Mouse (Mus musculus) forebrain, embryonic 15.5 days (tissue): ENCODE measurements around the gene Rps6kb2. TPM values are rescaled to one million over a fixed set of nuclear protein-coding genes. Genes with fewer than 3 reads are reported as not detected.
A peak's percentile ranks its signal among the peaks of the same experiment; 100 is the strongest.

ENCODE experiments used
- ATAC-seq: fragments of 200-750 bp; cut with Nextera tagmentation; replicated peaks from 2 replicates; pipeline ENCODE4 v1.8.0; 2017; ENCODE audit warnings: mild to moderate bottlenecking, moderate TSS enrichment, moderate library complexity
- H3K27ac ChIP-seq: fragments of 300-500 bp; sonication (generic); replicated peaks from 2 replicates; pipeline ENCODE4 v1.5.1; 2015; ENCODE audit warnings: mild to moderate bottlenecking, inconsistent platforms
- H3K27me3 ChIP-seq: fragments of 300-500 bp; sonication (generic); 2 replicates; pipeline ENCODE4 v1.6.1; 2015; ENCODE audit warnings: inconsistent platforms
- H3K36me3 ChIP-seq: fragments of 300-500 bp; sonication (generic); 2 replicates; pipeline ENCODE4 v1.6.1; 2015; ENCODE audit warnings: mild to moderate bottlenecking, inconsistent platforms
- H3K4me1 ChIP-seq: fragments of 300-500 bp; sonication (generic); 2 replicates; pipeline ENCODE4 v1.6.1; 2015; ENCODE audit warnings: inconsistent platforms
- H3K4me2 ChIP-seq: fragments of 300-500 bp; sonication (generic); replicated peaks from 2 replicates; pipeline ENCODE4 v1.6.1; 2015; ENCODE audit warnings: mild to moderate bottlenecking, inconsistent platforms
- H3K4me3 ChIP-seq: fragments of 300-500 bp; sonication (generic); 2 replicates; pipeline ENCODE4 v1.5.1; 2015; ENCODE audit warnings: mild to moderate bottlenecking, inconsistent platforms
- H3K9ac ChIP-seq: fragments of 300-500 bp; sonication (generic); replicated peaks from 2 replicates; pipeline ENCODE4 v1.6.1; 2015; ENCODE audit warnings: mild to moderate bottlenecking, inconsistent platforms
- H3K9me3 ChIP-seq: fragments of 300-500 bp; sonication (generic); 2 replicates; pipeline ENCODE4 v1.6.1; 2016; ENCODE audit warnings: inconsistent platforms
- WGBS: fragments of 180-500 bp; shearing (Covaris S2); methylation state at CpG from one replicate; pipeline ENCODE4 v1.1.7; 2015; ENCODE audit warnings: mixed read lengths; 5-methylcytosine and 5-hydroxymethylcytosine counted together
- polyA plus RNA-seq: library from polyadenylated mRNA; unstranded; fragments of >200 nt; fragmentation: Nextera tagmentation; extraction: Ambion mirVana; gene quantifications from 2 replicates; pipeline ENCODE4 v1.2.1, GENCODE M21; 2015

Rps6kb2 gene
- polyA plus RNA-seq, 1 experiment from 2014 or later: 54.1 TPM

DNA sequence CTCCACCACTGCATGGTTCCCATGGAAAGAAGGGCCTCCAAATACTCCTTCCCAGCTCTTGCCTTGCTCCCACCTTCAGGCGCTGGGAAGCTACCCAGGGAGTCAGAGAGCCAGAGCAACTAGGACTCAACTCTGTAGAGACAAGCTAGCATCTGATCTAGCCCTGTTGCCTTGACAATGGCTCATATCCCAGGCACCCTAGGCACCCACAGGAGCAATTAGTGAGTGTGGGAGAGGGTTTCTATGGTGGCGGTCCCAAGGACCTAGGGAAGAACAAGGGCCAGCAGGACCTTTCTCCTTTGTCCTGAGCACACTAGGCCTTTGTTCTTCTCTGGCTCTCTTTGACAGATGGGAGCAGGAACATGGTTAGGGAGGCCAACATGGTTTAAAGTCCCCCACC is 20.5 kb upstream of the Rps6kb2 start:
- no peak overlapping the region for H3K4me3 ChIP-seq
- H3K9me3 ChIP-seq: no peaks in the 10 kb centered on the region
- no peak overlapping the region for H3K27ac ChIP-seq
- ATAC-seq: no peak
- 68% methylated on average over 2 of the region's 2 CpGs for WGBS
- H3K9ac ChIP-seq: no peak overlapping the region
- H3K4me1 ChIP-seq: peaks cover 8% of the 10 kb centered on the region
- no peaks in the 10 kb centered on the region for H3K36me3 ChIP-seq
- no peak overlapping the region for H3K4me2 ChIP-seq
- H3K27me3 ChIP-seq: no peaks in the 10 kb centered on the region

DNA sequence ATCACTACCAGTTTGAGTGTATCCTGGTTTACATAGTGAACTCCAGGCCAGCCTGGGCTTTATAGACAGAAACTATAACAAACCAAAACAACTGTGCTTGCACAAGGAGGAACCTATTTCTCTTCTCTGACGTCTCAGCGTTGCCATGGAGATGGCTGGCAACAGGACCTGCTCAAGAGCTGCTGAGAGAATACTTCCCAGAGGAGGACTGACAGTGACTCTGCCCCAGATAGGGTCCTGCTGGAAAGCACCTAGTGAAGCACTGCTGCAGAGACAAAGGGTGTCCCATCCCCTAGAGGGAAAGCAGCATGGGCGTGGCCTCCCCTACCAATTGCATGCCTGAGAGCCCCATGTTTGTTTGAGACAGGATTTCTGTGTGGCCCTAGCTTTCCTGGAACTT is 18.7 kb upstream of the Rps6kb2 start:
- peak; percentile 57; the same call in 1 of the 2 replicates for ATAC-seq
- Histone ChIP-seq H3K9me3 (no peaks in the 10 kb centered on the region), H3K4me1 (peaks cover 8% of the 10 kb centered on the region), H3K9ac (no peak overlapping the region), H3K36me3 (no peaks in the 10 kb centered on the region), H3K4me3 (no peak overlapping the region), H3K27me3 (no peaks in the 10 kb centered on the region), H3K27ac (no peak overlapping the region), H3K4me2 (no peak overlapping the region)
- 49% methylated on average over 3 of the region's 3 CpGs for WGBS

DNA sequence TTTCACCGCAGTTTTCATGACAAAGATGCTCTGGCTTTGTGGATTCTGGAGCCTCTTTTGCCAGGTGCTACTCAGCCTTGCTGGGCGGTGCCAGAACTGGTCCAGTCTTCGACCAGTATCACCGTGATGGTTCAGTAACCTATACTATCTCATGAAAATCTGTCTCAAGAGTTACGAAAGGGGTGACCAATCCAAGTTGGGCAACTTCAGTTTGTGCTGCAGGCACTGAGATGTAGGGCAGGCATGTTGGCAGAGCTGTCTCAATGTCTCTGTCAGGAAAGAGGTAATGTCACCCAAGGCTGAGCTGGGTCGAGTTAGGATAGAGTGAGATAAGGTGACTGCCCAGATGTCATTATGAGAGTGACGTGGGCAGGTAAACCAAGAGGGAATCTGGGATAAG is 17.3 kb upstream of the Rps6kb2 start:
- 87% methylated on average over 7 of the region's 7 CpGs for WGBS
- no peak for ATAC-seq
- H3K4me3 ChIP-seq: no peak overlapping the region

DNA sequence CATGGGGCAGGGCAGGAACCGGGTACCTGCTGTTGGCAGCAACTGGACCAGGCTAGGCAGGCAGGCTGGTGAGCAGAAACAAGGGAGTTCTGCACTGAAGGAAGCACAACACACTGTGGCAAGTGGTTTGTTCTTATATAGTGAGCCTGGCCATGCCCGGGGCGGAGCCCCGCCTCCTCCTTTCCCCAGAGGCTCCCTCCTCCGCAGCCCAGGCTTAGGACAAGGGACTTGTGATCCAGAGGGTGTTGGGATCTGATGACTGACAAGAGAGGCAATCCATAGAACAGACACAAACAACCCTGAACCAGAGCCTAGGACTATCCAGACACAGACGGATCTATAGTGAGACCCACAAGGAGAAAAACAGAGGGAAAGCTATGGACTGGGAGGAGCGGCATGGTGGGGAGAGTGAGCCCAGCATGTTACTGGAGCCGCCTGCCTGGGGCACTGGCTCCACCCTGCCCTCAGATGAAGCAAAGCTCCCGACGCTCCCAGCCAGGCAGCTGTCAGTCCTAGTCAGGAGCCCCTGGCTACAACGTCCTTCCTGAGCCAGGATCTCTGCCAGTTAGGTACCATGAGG is 12.3 kb upstream of the Rps6kb2 start, which contains the start of gene Carns1:
Carns1 (minus strand) TSS at position 112 of the 580 bp plus-strand sequence.
- no peak within 1 kb of the TSS for H3K4me3 ChIP-seq
- peaks cover 8% of the 10 kb centered on the region for H3K4me1 ChIP-seq
- H3K27me3 ChIP-seq: no peaks in the 10 kb centered on the region
- WGBS: 5% methylated on average over 11 of the region's 11 CpGs
- H3K9ac ChIP-seq: 0 out of 2 replicates have a peak within 1 kb of the TSS, but pooled peaks have one; percentile 1
- no peak; the same call in 1 of the 2 replicates for ATAC-seq
- H3K4me2 ChIP-seq: peak within 1 kb of the TSS; percentile 23; the same call in 1 of the 2 replicates
- H3K9me3 ChIP-seq: no peaks in the 10 kb centered on the region
- no peak within 1 kb of the TSS for H3K27ac ChIP-seq
- no peaks in the 10 kb centered on the region for H3K36me3 ChIP-seq

More for the DNA sequence above, 17.3 kb upstream of the Rps6kb2 start:
- no peak overlapping the region for H3K4me2 ChIP-seq
- H3K27me3 ChIP-seq: no peaks in the 10 kb centered on the region
- H3K9ac ChIP-seq: no peak overlapping the region
- no peak overlapping the region for H3K27ac ChIP-seq
- peaks cover 11% of the 10 kb centered on the region for H3K4me1 ChIP-seq
- no peaks in the 10 kb centered on the region for H3K9me3 ChIP-seq
- H3K36me3 ChIP-seq: no peaks in the 10 kb centered on the region

DNA sequence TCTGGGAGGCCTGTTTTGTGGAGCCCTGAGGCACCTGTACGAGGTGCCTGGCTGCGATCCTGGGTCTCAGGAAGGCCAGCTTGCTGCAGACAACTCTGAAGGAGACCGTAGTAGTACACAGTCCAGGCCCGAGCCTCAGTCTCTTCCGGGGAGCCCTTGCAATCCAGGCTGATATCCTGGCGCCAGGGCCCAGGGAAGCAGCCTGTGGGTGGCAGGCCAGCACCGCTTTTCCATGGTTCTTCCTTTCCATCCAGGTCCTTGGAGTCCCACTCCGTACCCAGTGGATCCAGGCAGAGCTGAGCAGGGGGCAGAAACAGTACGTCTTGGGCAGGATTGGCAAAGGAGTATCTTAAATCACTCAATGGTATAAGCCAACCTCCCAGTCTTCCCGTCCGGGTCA is 9.8 kb upstream of the Rps6kb2 start:
- Histone ChIP-seq H3K4me1 (peaks cover 20% of the 10 kb centered on the region), H3K4me2 (no peak overlapping the region), H3K36me3 (no peaks in the 10 kb centered on the region), H3K4me3 (no peak overlapping the region), H3K9ac (no peak overlapping the region), H3K9me3 (no peaks in the 10 kb centered on the region), H3K27ac (no peak overlapping the region), H3K27me3 (no peaks in the 10 kb centered on the region)
- 57% methylated on average over 11 of the region's 11 CpGs for WGBS
- ATAC-seq: no peak

DNA sequence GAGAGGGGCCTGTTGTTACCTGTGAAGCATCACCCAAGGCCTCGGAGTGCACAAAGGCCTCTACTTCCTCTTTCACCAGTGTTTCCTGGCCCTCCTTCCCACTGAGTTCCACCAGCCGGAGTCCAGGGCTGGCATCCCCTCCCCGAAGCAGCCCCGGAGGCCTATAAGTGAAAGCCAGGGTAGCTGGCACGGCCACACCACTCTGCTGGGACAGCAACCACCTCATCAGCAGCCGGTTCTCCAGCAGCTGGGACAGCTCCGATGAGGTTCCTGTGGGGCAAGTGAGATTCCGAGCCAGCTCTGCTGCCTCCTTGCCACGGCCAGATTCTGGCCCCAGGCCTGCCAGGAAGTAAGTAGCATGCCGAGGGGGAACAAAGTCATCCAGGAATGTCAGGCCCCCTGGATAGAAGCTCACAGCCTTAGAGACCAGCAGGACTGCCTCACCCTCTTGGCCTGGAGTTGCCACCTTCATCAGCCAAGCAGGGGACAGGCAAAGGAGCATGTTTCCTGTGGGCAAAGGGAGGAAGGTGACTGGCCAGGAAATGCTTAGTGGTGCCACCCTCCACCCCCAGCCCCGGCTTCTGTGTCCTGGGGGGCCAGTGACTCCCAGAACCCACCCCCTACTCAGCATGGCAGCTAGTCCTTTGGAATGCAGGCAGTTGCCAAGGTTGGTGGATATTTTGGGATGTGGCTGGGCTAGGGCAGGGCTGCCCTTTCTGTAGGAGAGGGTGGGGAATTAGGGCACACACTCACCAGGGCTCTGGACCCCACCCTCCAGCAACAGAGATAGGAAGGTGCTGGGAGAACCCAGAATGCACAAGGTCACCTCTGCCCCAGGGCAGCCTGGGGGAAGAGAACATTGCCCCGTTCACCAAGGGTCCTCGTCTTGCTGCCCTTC is 8.5 kb upstream of the Rps6kb2 start:
- no peak overlapping the region for H3K9ac ChIP-seq
- peaks cover 20% of the 10 kb centered on the region for H3K4me1 ChIP-seq
- 77% methylated on average over 13 of the region's 13 CpGs for WGBS
- no peak overlapping the region for H3K4me3 ChIP-seq
- no peaks in the 10 kb centered on the region for H3K27me3 ChIP-seq
- no peaks in the 10 kb centered on the region for H3K9me3 ChIP-seq
- H3K27ac ChIP-seq: no peak overlapping the region
- no peak for ATAC-seq
- no peaks in the 10 kb centered on the region for H3K36me3 ChIP-seq
- no peak overlapping the region for H3K4me2 ChIP-seq

DNA sequence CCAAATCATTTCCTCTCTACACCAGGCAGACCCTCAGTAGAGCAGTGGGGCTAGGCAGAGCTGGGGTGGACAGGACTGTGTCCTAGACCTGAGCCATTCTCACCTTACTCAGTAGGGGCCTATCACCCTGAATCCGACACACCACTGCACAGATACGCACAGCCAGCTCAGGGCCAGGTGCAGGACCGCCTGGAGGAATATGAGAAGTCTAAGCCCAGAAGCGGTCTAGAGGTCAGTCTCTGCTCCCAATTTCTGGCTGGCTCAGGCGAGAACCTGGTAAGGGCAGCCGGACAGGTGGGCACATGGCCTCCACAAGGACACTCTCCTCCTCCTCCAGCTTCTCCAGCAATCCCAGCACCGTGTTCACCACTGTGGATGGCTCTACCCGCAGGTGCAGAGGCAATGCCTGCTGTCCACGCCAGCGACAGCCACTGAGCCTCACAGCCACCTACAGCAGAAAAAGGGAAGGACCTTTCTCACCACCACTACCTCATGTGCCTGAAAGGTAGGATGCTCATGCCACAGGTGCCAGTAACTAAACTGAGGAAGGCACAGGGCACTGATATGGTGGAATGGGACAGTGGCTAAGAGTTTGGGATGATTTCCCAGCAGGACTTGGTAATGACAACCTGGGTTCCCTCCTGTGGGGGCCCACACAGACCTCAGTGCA is 7.7 kb upstream of the Rps6kb2 start:
- H3K4me1 ChIP-seq: peaks cover 20% of the 10 kb centered on the region
- no peak overlapping the region for H3K4me2 ChIP-seq
- ATAC-seq: no peak
- H3K36me3 ChIP-seq: no peaks in the 10 kb centered on the region
- WGBS: 89% methylated on average over 10 of the region's 10 CpGs
- no peak overlapping the region for H3K4me3 ChIP-seq
- H3K9ac ChIP-seq: no peak overlapping the region
- no peaks in the 10 kb centered on the region for H3K27me3 ChIP-seq
- no peaks in the 10 kb centered on the region for H3K9me3 ChIP-seq
- H3K27ac ChIP-seq: no peak overlapping the region

DNA sequence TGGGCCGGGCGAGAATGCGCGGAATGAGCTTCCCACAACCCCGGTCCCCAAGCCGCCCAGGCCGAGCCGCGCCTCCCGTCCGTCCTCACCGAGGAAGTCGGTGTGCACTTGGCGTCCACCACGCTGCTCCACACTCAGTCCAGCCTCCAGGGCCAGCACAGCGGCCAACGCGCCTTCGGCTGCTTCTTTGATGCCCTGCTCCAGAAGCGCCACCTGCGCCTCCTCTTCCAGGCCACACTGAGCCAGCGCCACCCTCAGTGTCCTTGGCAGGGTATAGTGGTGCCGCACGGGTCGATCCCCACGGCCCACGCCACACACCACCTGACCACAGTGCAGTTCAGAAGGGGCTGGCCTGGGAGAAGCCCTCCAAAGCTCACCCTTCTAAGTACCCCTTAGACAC is 6.7 kb upstream of the Rps6kb2 start:
- no peaks in the 10 kb centered on the region for H3K9me3 ChIP-seq
- ATAC-seq: peak; percentile 71
- peak overlapping the region; percentile 49 for H3K4me3 ChIP-seq
- H3K4me2 ChIP-seq: peak overlapping the region; percentile 93
- peak overlapping the region; percentile 80 for H3K9ac ChIP-seq
- H3K27me3 ChIP-seq: no peaks in the 10 kb centered on the region
- H3K27ac ChIP-seq: peak overlapping the region; percentile 91
- peaks cover 12% of the 10 kb centered on the region for H3K4me1 ChIP-seq
- no peaks in the 10 kb centered on the region for H3K36me3 ChIP-seq
- WGBS: 4% methylated on average over 27 of the region's 27 CpGs

DNA sequence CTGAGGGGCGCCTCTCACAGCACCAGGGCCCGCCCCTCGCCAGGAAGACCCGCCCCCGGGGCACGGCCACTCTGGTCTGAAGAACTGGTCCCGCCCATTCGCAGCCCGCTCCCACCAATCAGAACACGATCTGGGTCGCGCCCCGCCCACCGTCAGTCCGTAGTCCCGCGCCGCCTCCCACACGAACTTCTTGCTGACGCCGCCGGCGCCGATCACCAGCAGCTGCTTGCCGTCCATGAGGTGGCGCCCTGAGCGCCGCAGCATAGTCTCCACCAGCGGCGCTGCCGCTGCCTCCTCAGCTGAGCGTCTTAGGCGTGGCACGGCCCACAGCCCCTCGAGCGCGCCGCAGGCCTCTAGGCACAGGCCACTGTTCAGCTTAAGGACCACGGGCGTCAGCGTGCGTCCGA is 6.2 kb upstream of the Rps6kb2 start:
- WGBS: 0% methylated on average over 43 of the region's 43 CpGs
- no peaks in the 10 kb centered on the region for H3K27me3 ChIP-seq
- peak; percentile 95 for ATAC-seq
- peak overlapping the region; percentile 80 for H3K9ac ChIP-seq
- no peaks in the 10 kb centered on the region for H3K9me3 ChIP-seq
- H3K4me1 ChIP-seq: peaks cover 12% of the 10 kb centered on the region
- peak overlapping the region; percentile 93 for H3K4me2 ChIP-seq
- H3K36me3 ChIP-seq: no peaks in the 10 kb centered on the region
- H3K27ac ChIP-seq: peak overlapping the region; percentile 91
- peak overlapping the region; percentile 49 for H3K4me3 ChIP-seq

DNA sequence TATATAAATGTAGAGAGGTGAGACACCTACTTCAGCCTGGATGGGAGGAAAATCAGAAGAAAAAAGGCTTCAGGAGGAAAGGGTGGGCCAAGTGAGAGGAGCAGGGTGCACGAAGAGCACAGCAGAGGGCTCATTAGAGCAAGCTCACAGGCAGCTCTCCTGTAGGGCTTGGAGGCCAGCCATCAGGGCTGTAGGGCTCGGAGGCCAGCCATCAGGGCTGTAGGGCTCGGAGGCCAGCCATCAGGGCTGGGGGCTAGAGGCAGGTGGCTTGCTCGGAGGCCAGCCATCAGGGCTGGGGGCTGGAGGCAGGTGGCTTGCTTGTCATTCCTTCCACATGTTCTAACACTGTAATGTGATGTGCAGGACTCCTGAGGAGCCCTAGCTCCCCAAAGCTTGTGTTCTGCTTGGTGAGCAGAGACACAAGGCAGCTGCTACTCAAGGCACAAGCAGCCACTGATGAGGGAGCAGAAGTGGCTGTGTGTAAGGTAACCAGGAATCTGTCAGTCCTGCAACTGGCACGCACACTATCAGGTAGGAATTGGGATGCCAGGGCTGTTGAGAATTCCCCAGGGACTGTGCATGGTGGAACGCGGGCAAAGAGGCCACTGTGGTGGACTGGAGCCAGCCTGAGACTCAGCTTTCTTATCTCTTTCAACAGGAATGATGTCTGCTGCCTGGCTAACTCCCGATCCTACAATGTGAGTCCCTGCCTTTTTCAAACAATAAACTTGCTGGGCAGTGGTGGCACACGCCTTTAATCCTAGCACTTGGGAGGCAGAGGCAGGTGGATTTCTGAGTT is 3.7 kb upstream of the Rps6kb2 start:
- Histone ChIP-seq H3K27ac (no peak overlapping the region), H3K9me3 (no peaks in the 10 kb centered on the region), H3K36me3 (no peaks in the 10 kb centered on the region), H3K27me3 (no peaks in the 10 kb centered on the region), H3K9ac (no peak overlapping the region), H3K4me3 (no peak overlapping the region), H3K4me2 (no peak overlapping the region), H3K4me1 (peaks cover 26% of the 10 kb centered on the region)
- no peak for ATAC-seq
- 81% methylated on average over 9 of the region's 9 CpGs for WGBS

DNA sequence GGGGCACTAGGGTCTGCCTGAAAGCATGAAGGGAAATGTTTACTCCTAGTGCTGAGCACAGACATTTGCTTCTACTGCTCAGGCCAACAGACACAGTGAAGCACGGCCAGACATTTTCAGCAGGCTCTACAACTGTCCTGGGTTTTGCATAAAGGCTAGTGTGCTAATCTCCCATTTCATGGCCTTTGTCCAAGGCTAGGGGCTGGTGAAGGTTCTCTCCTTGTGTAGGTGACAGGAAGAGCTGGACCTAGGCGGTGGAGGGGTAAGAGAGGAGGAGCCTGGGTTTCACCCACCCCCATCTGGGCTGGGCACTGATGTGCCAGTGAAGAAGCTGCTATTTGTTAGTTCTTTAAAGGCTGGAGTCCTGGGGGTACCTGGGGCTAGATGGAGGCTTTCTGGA is 1.6 kb upstream of the Rps6kb2 start:
- Histone ChIP-seq H3K9ac (no peak overlapping the region), H3K4me3 (no peak overlapping the region), H3K27ac (no peak overlapping the region), H3K27me3 (no peaks in the 10 kb centered on the region), H3K9me3 (no peaks in the 10 kb centered on the region), H3K4me2 (no peak overlapping the region), H3K4me1 (peaks cover 20% of the 10 kb centered on the region), H3K36me3 (peaks cover 15% of the 10 kb centered on the region; the same call in 1 of the 2 replicates)
- 75% methylated on average over 2 of the region's 2 CpGs for WGBS
- no peak for ATAC-seq
